Mouse (Mus musculus): ENCODE data around the gene Lims1.

GRCm38 (mm10) chr10:58401838-58402237, 78.6 kb downstream of the Lims1 start:
- TF ChIP-seq CTCF (IDR thresholded peaks at IDR 0.05; ENCODE audit: low read depth) (no peak), EP300 (optimal IDR thresholded peaks at IDR 0.05) (no peak)

All from stomach, postnatal 0 days (tissue).